Mouse (Mus musculus): ENCODE data around the gene Bicd1. TPM values are rescaled to one million over a fixed set of nuclear protein-coding genes. Genes with fewer than 3 reads are reported as not detected.
"Not testable (repeated sequence)": the region's sequence is repeated elsewhere in the genome, so short reads cannot be mapped to it uniquely, and the experiment has no call there.

Gene Bicd1
- 5.0 and 6.2 TPM in 2 replicates for polyA plus RNA-seq (2014; fragmentation: Nextera tagmentation; extraction: Ambion mirVana)

DNA sequence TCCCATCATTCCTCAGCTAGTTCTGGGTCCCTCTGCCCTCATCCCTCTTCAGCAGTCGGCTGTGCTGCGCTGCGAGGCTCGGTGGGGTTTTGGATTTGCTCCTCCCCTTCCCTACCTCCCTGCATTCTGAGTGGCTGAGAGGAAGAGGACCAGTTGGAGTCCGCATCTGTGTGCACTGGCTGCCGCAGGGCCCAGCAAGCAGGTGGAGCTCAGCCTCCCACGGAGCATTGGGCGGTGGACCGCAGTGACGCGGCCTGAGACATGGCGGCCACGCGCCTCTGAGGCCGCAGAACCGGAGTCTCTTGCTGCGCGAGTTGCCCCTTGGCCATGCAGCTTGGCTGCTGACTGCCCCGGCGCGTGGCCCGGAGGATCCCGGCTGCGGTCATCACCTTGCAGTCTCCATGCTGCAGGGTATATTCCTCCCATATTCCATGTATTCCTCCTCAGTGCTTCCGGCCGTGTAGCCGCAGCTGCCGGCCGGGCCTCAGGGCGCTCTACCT is at the start of gene Bicd1:
Gene Bicd1, plus strand, starts transcription at position 54 of the 500 bp plus-strand sequence.
- DNase-seq (ENCODE audit: low spot score) (peak; percentile 81), ATAC-seq (ENCODE audit: insufficient number of reproducible peaks, low FRiP score, low TSS enrichment, low read depth) (peak; percentile 100)
- Histone ChIP-seq H3K4me2 (ENCODE audit: low read depth, severe bottlenecking) (peak within 1 kb of the TSS; percentile 82), H3K9ac (ENCODE audit: low read length) (peak within 1 kb of the TSS; percentile 72), H3K9me3 (ENCODE audit: control insufficient read depth, low read length) (no peaks in the 10 kb centered on the region), H3K27ac (replicated peaks; ENCODE audit: low read depth, low read length) (no peak within 1 kb of the TSS), H3K36me3 (ENCODE audit: control insufficient read depth, insufficient read depth, low read length) (no peaks in the 10 kb centered on the region), H3K4me1 (ENCODE audit: control insufficient read depth, insufficient read depth, low read length) (no peaks in the 10 kb centered on the region), H3K27me3 (ENCODE audit: control insufficient read depth, insufficient read depth, low read length) (no peaks in the 10 kb centered on the region), H3K4me3 (ENCODE audit: low read depth, low read length) (peak within 1 kb of the TSS; percentile 69)
- under 1% methylated on average over 30 of the region's 30 CpGs for WGBS

DNA sequence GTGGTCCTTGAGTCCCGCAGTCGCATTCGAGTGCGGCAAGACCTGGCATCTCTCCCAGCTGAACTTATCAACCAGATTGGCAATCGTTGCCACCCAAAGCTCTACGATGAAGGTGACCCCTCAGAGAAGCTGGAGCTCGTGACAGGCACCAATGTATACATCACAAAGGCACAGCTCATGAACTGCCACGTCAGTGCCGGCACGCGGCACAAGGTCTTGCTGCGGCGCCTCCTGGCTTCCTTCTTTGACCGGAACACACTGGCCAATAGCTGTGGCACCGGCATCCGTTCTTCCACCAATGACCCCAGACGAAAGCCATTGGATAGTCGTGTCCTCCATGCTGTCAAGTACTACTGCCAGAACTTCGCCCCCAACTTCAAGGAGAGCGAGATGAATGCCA is 46.2 kb upstream of the Bicd1 start:
- H3K9ac ChIP-seq (ENCODE audit: low read length); H3K4me3 ChIP-seq (ENCODE audit: low read depth, low read length); H3K27me3 ChIP-seq (ENCODE audit: control insufficient read depth, insufficient read depth, low read length); H3K4me1 ChIP-seq (ENCODE audit: control insufficient read depth, insufficient read depth, low read length); H3K9me3 ChIP-seq (ENCODE audit: control insufficient read depth, low read length); DNase-seq (ENCODE audit: low spot score); H3K27ac ChIP-seq (replicated peaks; ENCODE audit: low read depth, low read length); ATAC-seq (ENCODE audit: insufficient number of reproducible peaks, low FRiP score, low TSS enrichment, low read depth); H3K36me3 ChIP-seq (ENCODE audit: control insufficient read depth, insufficient read depth, low read length); H3K4me2 ChIP-seq (ENCODE audit: low read depth, severe bottlenecking): not testable (repeated sequence)
- 94% methylated on average over 19 of the region's 20 CpGs for WGBS

DNA sequence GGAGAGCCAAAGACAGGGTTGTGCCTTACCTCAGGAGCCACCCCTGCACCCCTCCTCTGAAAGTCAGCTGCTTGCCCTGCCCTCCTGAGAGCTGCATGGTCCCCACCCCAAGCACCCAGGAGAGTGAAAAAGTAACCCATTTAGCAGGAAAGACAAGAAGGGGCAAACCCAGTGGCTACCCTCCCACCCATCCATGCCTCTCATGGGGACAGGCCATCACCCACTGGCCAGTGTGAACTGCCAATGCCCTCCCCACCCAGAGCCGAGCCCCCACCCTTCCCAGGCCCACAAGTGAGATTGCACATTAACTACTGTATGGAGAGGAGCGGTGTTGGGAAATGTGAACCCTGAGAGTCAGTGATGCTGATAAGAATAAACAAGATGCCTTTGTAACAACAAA is 42.7 kb upstream of the Bicd1 start:
- 80% methylated on average over 2 of the region's 2 CpGs for WGBS
- not testable (repeated sequence) for H3K36me3 ChIP-seq (ENCODE audit: control insufficient read depth, insufficient read depth, low read length); H3K4me2 ChIP-seq (ENCODE audit: low read depth, severe bottlenecking); DNase-seq (ENCODE audit: low spot score); H3K9me3 ChIP-seq (ENCODE audit: control insufficient read depth, low read length); H3K27ac ChIP-seq (replicated peaks; ENCODE audit: low read depth, low read length); H3K9ac ChIP-seq (ENCODE audit: low read length); H3K4me1 ChIP-seq (ENCODE audit: control insufficient read depth, insufficient read depth, low read length); H3K27me3 ChIP-seq (ENCODE audit: control insufficient read depth, insufficient read depth, low read length); ATAC-seq (ENCODE audit: insufficient number of reproducible peaks, low FRiP score, low TSS enrichment, low read depth); H3K4me3 ChIP-seq (ENCODE audit: low read depth, low read length)

DNA sequence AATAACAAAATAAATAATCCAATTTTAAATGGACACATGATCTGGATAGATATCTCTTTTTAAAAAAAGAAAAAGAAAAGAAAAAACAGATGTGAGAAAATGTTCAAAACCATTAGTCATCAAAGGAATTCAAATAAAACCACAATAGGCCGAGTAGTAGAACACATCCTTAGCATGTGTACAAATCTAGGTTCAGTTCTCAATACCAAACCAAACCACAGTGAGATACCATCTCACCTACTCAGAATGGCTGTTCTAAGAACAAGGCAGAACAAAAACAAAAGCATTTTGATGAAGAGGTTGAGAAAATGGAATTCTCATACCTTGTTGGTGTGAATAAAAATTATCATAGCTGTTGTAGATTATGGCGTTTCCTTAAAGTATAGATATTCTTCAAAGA is 42.3 kb upstream of the Bicd1 start:
- H3K9me3 ChIP-seq (ENCODE audit: control insufficient read depth, low read length), result no peaks in the 10 kb centered on the region
- DNase-seq (ENCODE audit: low spot score) (no peak), ATAC-seq (ENCODE audit: insufficient number of reproducible peaks, low FRiP score, low TSS enrichment, low read depth) (no peak)
- H3K4me3 ChIP-seq (ENCODE audit: low read depth, low read length), result no peak overlapping the region
- H3K4me1 ChIP-seq (ENCODE audit: control insufficient read depth, insufficient read depth, low read length), result no peaks in the 10 kb centered on the region
- H3K27me3 ChIP-seq (ENCODE audit: control insufficient read depth, insufficient read depth, low read length), result no peaks in the 10 kb centered on the region
- H3K9ac ChIP-seq (ENCODE audit: low read length), result no peak overlapping the region
- H3K27ac ChIP-seq (replicated peaks; ENCODE audit: low read depth, low read length), result no peak overlapping the region
- no peaks in the 10 kb centered on the region for H3K36me3 ChIP-seq (ENCODE audit: control insufficient read depth, insufficient read depth, low read length)
- 93% methylated on average over 2 of the region's 2 CpGs for WGBS
- H3K4me2 ChIP-seq (ENCODE audit: low read depth, severe bottlenecking), result no peak overlapping the region

DNA sequence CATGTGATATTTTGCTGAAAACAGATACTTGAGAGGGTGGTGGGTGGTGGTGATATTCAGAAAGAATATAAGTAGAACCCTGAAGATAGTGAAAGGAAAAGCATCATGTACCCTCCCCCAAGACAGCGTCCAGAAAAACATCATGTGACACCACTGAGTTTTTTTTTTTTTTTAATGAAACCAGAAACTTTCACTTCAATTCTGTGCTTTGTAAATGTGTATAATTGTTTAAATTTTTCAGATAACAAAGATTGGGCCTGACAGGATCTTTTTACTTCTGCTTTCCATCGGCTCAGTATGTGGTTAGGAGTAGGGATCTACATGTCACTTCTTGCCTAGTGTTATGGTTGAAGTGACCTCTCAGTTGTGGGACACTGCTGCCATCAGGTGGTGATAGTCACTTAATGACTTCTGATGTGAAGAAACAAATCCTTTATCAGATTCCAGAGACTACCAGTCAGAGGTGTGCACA is 33.7 kb upstream of the Bicd1 start:
- no peaks in the 10 kb centered on the region for H3K27me3 ChIP-seq (ENCODE audit: control insufficient read depth, insufficient read depth, low read length)
- no peak overlapping the region for H3K27ac ChIP-seq (replicated peaks; ENCODE audit: low read depth, low read length)
- no peak overlapping the region for H3K4me2 ChIP-seq (ENCODE audit: low read depth, severe bottlenecking)
- no peak overlapping the region for H3K9ac ChIP-seq (ENCODE audit: low read length)
- H3K4me1 ChIP-seq (ENCODE audit: control insufficient read depth, insufficient read depth, low read length), result no peaks in the 10 kb centered on the region
- no peak overlapping the region for H3K4me3 ChIP-seq (ENCODE audit: low read depth, low read length)
- H3K36me3 ChIP-seq (ENCODE audit: control insufficient read depth, insufficient read depth, low read length), result no peaks in the 10 kb centered on the region
- no peaks in the 10 kb centered on the region for H3K9me3 ChIP-seq (ENCODE audit: control insufficient read depth, low read length)
- 64% methylated on average over 2 of the region's 2 CpGs for WGBS
- ATAC-seq (ENCODE audit: insufficient number of reproducible peaks, low FRiP score, low TSS enrichment, low read depth) (no peak; the same call in 1 of the 2 replicates), DNase-seq (ENCODE audit: low spot score) (peak; percentile 53)

DNA sequence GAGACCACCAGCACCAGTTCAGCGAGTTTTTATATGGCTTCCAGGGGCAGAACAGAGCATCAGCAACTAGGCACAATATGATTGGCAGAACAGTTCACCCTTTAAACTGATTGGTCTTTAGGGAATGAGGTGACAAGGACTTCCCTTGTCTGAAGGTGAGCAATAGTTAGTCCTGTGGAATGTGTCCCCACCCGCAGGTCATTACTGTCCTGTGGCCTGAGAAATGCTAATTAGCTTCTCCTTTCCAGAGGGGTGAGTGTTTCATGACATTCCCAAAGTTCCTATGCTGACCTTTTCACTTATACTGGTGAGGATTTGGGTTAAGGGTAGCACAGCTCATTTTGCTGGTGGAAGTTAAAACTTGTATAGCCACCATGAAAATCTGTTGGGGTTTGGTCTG is 25.2 kb upstream of the Bicd1 start:
- 77% methylated on average over 2 of the region's 2 CpGs for WGBS
- no peaks in the 10 kb centered on the region for H3K4me1 ChIP-seq (ENCODE audit: control insufficient read depth, insufficient read depth, low read length)
- no peak overlapping the region for H3K9ac ChIP-seq (ENCODE audit: low read length)
- H3K9me3 ChIP-seq (ENCODE audit: control insufficient read depth, low read length), result no peaks in the 10 kb centered on the region
- no peaks in the 10 kb centered on the region for H3K36me3 ChIP-seq (ENCODE audit: control insufficient read depth, insufficient read depth, low read length)
- H3K27me3 ChIP-seq (ENCODE audit: control insufficient read depth, insufficient read depth, low read length), result no peaks in the 10 kb centered on the region
- H3K4me2 ChIP-seq (ENCODE audit: low read depth, severe bottlenecking), result no peak overlapping the region
- DNase-seq (ENCODE audit: low spot score), result no peak
- H3K27ac ChIP-seq (replicated peaks; ENCODE audit: low read depth, low read length), result no peak overlapping the region
- no peak overlapping the region for H3K4me3 ChIP-seq (ENCODE audit: low read depth, low read length)
- ATAC-seq (ENCODE audit: insufficient number of reproducible peaks, low FRiP score, low TSS enrichment, low read depth), result no peak

DNA sequence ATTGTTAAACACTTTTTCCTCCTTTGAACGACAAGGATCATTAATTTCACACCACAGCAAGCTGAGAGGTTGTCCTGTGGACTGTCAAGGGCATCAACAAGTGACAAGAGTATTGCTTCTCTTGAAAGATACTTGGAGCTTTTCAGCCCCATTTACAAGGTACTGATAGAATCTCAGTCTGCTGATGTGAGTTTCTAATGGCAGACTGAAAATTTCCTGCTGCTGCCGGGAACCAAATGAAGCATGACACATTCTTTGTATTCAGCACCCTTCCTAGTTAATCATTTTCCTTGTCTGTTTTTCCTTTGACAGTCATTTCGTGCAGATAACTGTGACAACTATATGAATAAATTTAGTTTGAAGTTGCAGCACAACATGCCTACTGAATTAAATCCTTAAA is 22.3 kb upstream of the Bicd1 start:
- H3K4me2 ChIP-seq (ENCODE audit: low read depth, severe bottlenecking), result no peak overlapping the region
- no peaks in the 10 kb centered on the region for H3K9me3 ChIP-seq (ENCODE audit: control insufficient read depth, low read length)

DNA sequence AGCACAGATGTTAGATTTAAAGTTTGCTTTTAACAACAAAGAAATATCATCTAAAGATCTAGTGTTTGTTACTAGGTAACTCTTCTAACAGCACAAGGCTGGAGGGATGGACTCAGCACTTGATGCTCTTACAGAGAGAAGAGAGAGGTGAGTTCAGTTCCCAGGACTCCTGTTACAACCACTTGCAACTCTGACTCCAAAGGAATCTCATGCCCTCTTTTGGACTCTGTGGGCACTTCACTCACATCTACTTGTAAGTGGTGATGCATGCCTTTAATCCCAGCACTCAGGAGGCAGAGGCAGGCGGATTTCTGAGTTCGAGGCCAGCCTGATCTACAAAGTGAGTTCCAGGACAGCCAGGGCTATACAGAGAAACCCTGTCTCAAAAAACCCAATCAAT is 19.1 kb upstream of the Bicd1 start:
- not testable (repeated sequence) for ATAC-seq (ENCODE audit: insufficient number of reproducible peaks, low FRiP score, low TSS enrichment, low read depth); H3K4me2 ChIP-seq (ENCODE audit: low read depth, severe bottlenecking); H3K9me3 ChIP-seq (ENCODE audit: control insufficient read depth, low read length); DNase-seq (ENCODE audit: low spot score); H3K9ac ChIP-seq (ENCODE audit: low read length); H3K4me3 ChIP-seq (ENCODE audit: low read depth, low read length); H3K27me3 ChIP-seq (ENCODE audit: control insufficient read depth, insufficient read depth, low read length); H3K4me1 ChIP-seq (ENCODE audit: control insufficient read depth, insufficient read depth, low read length); H3K27ac ChIP-seq (replicated peaks; ENCODE audit: low read depth, low read length); H3K36me3 ChIP-seq (ENCODE audit: control insufficient read depth, insufficient read depth, low read length)
- WGBS, result 85% methylated on average over 2 of the region's 2 CpGs

More for the DNA sequence above, 22.3 kb upstream of the Bicd1 start:
- H3K4me3 ChIP-seq (ENCODE audit: low read depth, low read length), result no peak overlapping the region
- DNase-seq (ENCODE audit: low spot score) (no peak), ATAC-seq (ENCODE audit: insufficient number of reproducible peaks, low FRiP score, low TSS enrichment, low read depth) (no peak)
- H3K4me1 ChIP-seq (ENCODE audit: control insufficient read depth, insufficient read depth, low read length), result no peaks in the 10 kb centered on the region
- no peaks in the 10 kb centered on the region for H3K36me3 ChIP-seq (ENCODE audit: control insufficient read depth, insufficient read depth, low read length)
- WGBS, result 35% methylated on average over 3 of the region's 3 CpGs
- no peak overlapping the region for H3K27ac ChIP-seq (replicated peaks; ENCODE audit: low read depth, low read length)
- H3K27me3 ChIP-seq (ENCODE audit: control insufficient read depth, insufficient read depth, low read length), result no peaks in the 10 kb centered on the region
- no peak overlapping the region for H3K9ac ChIP-seq (ENCODE audit: low read length)

DNA sequence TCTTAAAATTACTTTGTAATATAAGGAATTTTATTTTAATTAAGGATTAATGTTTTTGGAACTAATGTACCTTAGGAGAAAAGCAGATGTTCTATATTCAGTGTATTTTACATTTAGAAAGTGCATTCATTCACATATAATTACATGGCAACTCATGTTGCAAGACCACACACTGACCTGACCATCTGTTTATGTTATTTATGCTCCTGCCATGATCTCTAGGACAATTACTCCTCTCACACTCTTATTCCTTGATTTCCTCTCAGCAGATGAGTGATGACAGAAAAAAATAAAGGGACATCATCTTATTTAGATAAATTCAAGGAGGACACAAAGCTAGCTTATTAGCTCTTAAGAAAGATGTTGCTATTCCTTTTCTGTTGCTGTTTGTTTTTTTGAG is 9.3 kb upstream of the Bicd1 start:
- no peak overlapping the region for H3K4me3 ChIP-seq (ENCODE audit: low read depth, low read length)
- no peaks in the 10 kb centered on the region for H3K27me3 ChIP-seq (ENCODE audit: control insufficient read depth, insufficient read depth, low read length)
- H3K4me2 ChIP-seq (ENCODE audit: low read depth, severe bottlenecking), result no peak overlapping the region
- no peaks in the 10 kb centered on the region for H3K36me3 ChIP-seq (ENCODE audit: control insufficient read depth, insufficient read depth, low read length)
- no peak overlapping the region for H3K9ac ChIP-seq (ENCODE audit: low read length)
- no peaks in the 10 kb centered on the region for H3K9me3 ChIP-seq (ENCODE audit: control insufficient read depth, low read length)
- H3K27ac ChIP-seq (replicated peaks; ENCODE audit: low read depth, low read length), result no peak overlapping the region
- ATAC-seq (ENCODE audit: insufficient number of reproducible peaks, low FRiP score, low TSS enrichment, low read depth), result no peak
- no peak for DNase-seq (ENCODE audit: low spot score)
- H3K4me1 ChIP-seq (ENCODE audit: control insufficient read depth, insufficient read depth, low read length), result no peaks in the 10 kb centered on the region
